ENCODE assay signal across 17 mouse cellular contexts in the genomic region with DNA sequence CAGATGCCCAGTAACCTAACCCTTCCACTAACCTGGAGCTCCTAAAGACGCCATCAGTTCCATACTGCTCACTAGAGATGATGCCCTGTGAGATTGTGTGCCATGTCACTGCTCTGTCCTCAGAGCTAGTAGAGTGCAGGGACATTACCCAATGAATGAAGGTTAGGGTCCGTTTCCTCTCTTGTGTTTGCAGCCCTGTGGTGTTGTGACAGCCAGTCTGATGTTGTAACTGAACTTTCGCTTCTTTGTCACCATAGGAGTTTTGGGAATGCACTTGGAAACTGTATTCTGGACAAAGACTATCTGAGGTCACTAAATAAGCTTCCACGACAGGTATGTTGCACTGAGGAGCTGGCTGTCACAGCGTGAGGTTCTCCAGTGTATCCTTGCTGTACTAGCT.
"Had no signal": no experiment of that assay in that cellular context is flagged by ENCODE, and none has a peak within 500 bp of the region (broad histone marks: within the 10 kb centered on the region; RNA-seq: fewer than 3 reads in every experiment).

No protein-coding gene starts in this region.

- ATAC-seq: intestine, postnatal 0 days had no signal

- H3K4me3 ChIP-seq: left cerebral cortex, adult 2 months; megakaryocyte, embryonic 14.5 days; midbrain, embryonic 10.5 days had no signal

- H3K27me3 ChIP-seq: megakaryocyte, embryonic 14.5 days had no signal

- H3K4me1 ChIP-seq: midbrain, embryonic 10.5 days had no signal

- H3K27ac ChIP-seq: left cerebral cortex, adult 2 months; liver, embryonic 14.5 days; midbrain, embryonic 10.5 days had no signal

- H3K9me3 ChIP-seq: megakaryocyte, embryonic 14.5 days; midbrain, embryonic 10.5 days had no signal

- H3K9ac ChIP-seq: liver, embryonic 14.5 days had no signal

- DNase-seq: kidney, adult 2 months; kidney, postnatal 10 days; kidney, postnatal 36 days; layer of hippocampus, postnatal 36 days; lung, adult 2 months; lung, postnatal 14 days; lung, postnatal 4 days; midbrain, embryonic 14.5 days; retina, postnatal 1 day; right cerebral cortex, postnatal 25 days; thymus, adult 18-20 months; thymus, postnatal 36 days had no signal
